ENCODE assay signal across 8 mouse cellular contexts in genomic region chr7:62462229-62463006, GRCm38 (mm10). TPM values are rescaled to one million over a fixed set of nuclear protein-coding genes. Genes with fewer than 3 reads are reported as not detected.
DNase-seq lines count a peak whose midpoint lies in the region; ATAC-seq and TF ChIP-seq lines count a peak whose summit lies in the region.

No protein-coding gene starts in this region.

- 31% methylated on average over 13 of the region's 13 CpGs for WGBS in liver, postnatal 0 days (ENCODE audit: insufficient replicate concordance)

- H3K9ac ChIP-seq in liver, postnatal 0 days (replicated peaks): no peak overlapping the region

- ATAC-seq in liver, postnatal 0 days: no peak
- no peak for ATAC-seq in megakaryocyte progenitor cell, adult 5-6 weeks (replicated peaks; ENCODE audit: poor library complexity)

- no peaks in the 10 kb centered on the region for H3K27me3 ChIP-seq in liver, postnatal 0 days (ENCODE audit: insufficient read depth, low read length)

- H3K27ac ChIP-seq in liver, postnatal 0 days (ENCODE audit: low read depth): no peak overlapping the region

- H3K36me3 ChIP-seq in liver, postnatal 0 days (replicated peaks; ENCODE audit: insufficient read depth, low read length): no peaks in the 10 kb centered on the region

- H3K9me3 ChIP-seq in liver, postnatal 0 days (ENCODE audit: low read length): no peaks in the 10 kb centered on the region

- TF ChIP-seq EP300 in liver, postnatal 0 days (IDR thresholded peaks at IDR 0.05; ENCODE audit: low read depth): no peak

- no peak for TF ChIP-seq CTCF in liver, postnatal 0 days (IDR thresholded peaks at IDR 0.05; ENCODE audit: low read depth)

- H3K4me3 ChIP-seq in liver, postnatal 0 days (ENCODE audit: low read depth, low read length): no peak overlapping the region

- intact Hi-C loops in heart, postnatal 14 days (cut with DNase I): no loop called here

- H3K4me2 ChIP-seq in liver, postnatal 0 days (ENCODE audit: low read depth, low read length): peak overlapping the region; percentile 68; the same call in 1 of the 2 replicates

- H3K4me1 ChIP-seq in liver, postnatal 0 days (ENCODE audit: insufficient read depth): no peaks in the 10 kb centered on the region

- peak; percentile 4 to 6 for DNase-seq in heart, adult 18-20 months
- DNase-seq in heart, adult 9 months (ENCODE audit: low spot score in 2 of 2): no peak
- DNase-seq in embryo, embryonic 11 days: peak; percentile 77
- peak; percentile 1 to 5 for DNase-seq in heart, postnatal 14 days
- DNase-seq in liver, postnatal 0 days: no peak
- DNase-seq in thymus, postnatal 25 days: no peak
- no peak for DNase-seq in layer of hippocampus, postnatal 25 days (ENCODE audit: extremely low spot score in 1 of 2, low spot score in 1 of 2)

RNA-seq across cellular contexts. Expression of gene Peg12, which starts 1.9 kb away (rescaled TPM):
- 1 to 10 TPM in 1 of 2 experiments, under 1 TPM in 1; 0.72 to 1.1 TPM for total RNA-seq in heart, adult 18-20 months (2021)
- total RNA-seq in heart, postnatal 14 days (2021): 1 to 10 TPM; 1.8 to 2.3 TPM
- polyA plus RNA-seq in liver, postnatal 0 days (2015; fragmentation: Nextera tagmentation; extraction: Ambion mirVana): 1.1 and 1.3 TPM in 2 replicates
- total RNA-seq in megakaryocyte progenitor cell, adult 5-6 weeks (2015): 0.94 and 1.1 TPM in 2 replicates
- 2.2 and 2.5 TPM in 2 replicates for total RNA-seq in megakaryocyte progenitor cell, adult 5-6 weeks (2017)
- total RNA-seq in layer of hippocampus, postnatal 25 days (2021): under 1 TPM; 0.80 to 0.81 TPM

RNA-seq across cellular contexts. Expression of gene Mkrn3, which starts 42.5 kb away (rescaled TPM):
- total RNA-seq in heart, adult 18-20 months (2021): under 1 TPM; 0.20 to 0.21 TPM
- under 1 TPM; 0.32 to 0.60 TPM for total RNA-seq in heart, postnatal 14 days (2021)
- 0.25 and 0.36 TPM in 2 replicates for polyA plus RNA-seq in liver, postnatal 0 days (2015; fragmentation: Nextera tagmentation; extraction: Ambion mirVana)
- total RNA-seq in megakaryocyte progenitor cell, adult 5-6 weeks (2015): 0.10 and 0.32 TPM in 2 replicates
- 0.14 TPM in 1 of 2 replicates, not detected in the other for total RNA-seq in megakaryocyte progenitor cell, adult 5-6 weeks (2017)
- total RNA-seq in layer of hippocampus, postnatal 25 days (2021): 1 to 10 TPM; 2.6 to 2.8 TPM

Comparison
In these comparisons a context has a peak if more than half of its experiments do, and no peak if none do; other contexts are left out.
1. DNase-seq: peak in heart, adult 18-20 months (2 of 2), embryo, embryonic 11 days (single experiment) and heart, postnatal 14 days (2 of 2); none in heart, adult 9 months (0 of 2), liver, postnatal 0 days (single experiment), thymus, postnatal 25 days (single experiment) and layer of hippocampus, postnatal 25 days (0 of 2).